Mouse (Mus musculus): ENCODE results near the gene Lrrc59. TPM values are rescaled to one million over a fixed set of nuclear protein-coding genes. Genes with fewer than 3 reads are reported as not detected.
A peak's percentile ranks its signal among the peaks of the same experiment; 100 is the strongest.

Gene Lrrc59
- 227 and 243 TPM in 2 replicates for polyA plus RNA-seq (2011; ENCODE audit: insufficient read length, low read depth, missing spikeins)

DNA sequence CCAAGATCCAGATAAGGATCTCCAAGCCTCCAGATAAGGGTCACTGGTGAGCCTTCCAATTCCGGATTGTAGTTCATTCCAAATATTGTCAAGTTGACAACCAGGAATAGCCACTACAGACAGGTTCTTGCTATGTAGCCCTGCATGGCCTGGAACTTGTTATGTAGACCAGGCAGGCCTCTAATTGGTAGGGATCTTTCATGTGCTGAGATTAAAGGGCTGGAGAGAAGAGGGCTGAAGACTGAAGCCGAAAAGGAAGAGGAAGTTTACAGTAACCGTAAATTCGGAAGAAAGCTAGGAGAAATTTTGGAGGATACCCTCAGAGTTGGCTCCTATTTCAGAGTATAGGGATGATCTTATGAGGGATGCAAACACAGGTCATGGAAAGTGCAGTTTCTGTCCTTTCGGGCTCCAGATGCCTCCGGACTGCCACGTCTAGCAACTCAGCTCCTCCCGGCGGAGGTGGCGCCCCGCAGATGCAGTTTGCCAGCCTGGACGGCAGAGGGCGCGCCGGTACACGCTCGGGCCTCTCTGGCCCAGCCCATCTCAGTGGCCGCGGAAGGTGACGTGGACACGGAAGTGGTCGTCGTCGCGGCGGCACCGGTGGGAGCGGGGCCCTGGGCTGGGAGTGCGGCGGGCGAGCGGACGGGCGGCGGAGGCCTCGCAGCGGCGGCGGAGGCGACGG is at the start of gene Lrrc59:
Lrrc59 (plus strand) TSS at position 569 of the 685 bp plus-strand sequence.
- Histone ChIP-seq H3K4me3 (ENCODE audit: insufficient read depth, low read length) (peak within 1 kb of the TSS; percentile 90), H3K27ac (ENCODE audit: insufficient read depth, low read length) (peak within 1 kb of the TSS; percentile 64), H3K4me1 (ENCODE audit: control insufficient read depth, insufficient read depth, low read length) (no peaks in the 10 kb centered on the region; the same call in 1 of the 2 replicates)
- TF ChIP-seq CTCF (IDR thresholded peaks at IDR 0.05; ENCODE audit: borderline replicate concordance, insufficient read depth, low read length), result peak; percentile 97
- TF ChIP-seq POLR2A (IDR thresholded peaks at IDR 0.05; ENCODE audit: low read depth, low read length), result peak; percentile 53

DNA sequence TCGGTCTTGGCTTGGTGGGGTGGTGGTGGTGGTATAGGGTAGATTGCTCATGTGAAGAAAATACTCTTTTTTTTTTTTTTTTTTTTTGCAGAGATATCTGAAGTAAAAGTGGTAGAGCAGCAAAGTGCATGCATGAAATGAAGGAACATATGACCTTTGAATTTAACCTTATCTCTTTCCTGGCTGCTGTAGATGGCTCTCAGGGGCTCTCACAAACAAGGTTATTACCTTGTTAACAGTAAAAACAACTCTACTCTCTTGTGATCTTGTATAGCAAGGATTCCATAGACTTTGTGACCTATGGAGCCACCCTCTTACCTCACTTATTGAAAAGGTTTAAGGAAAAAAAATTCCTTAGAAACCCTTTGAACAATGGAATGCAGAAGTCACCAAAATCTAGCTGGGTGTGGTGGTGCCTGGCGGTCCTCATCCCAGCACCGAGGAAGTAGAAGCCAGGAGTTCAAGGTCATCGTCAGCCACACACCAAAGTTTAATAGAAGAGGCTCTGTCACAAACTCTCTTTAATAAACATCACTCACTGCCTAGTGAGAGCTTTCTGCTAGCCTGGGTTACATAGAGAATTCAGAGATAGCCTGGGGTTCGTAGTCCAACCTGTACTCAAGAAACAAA is 49.3 kb upstream of the Lrrc59 start:
- Histone ChIP-seq H3K4me3 (ENCODE audit: insufficient read depth, low read length) (no peak overlapping the region), H3K27ac (ENCODE audit: insufficient read depth, low read length) (no peak overlapping the region), H3K4me1 (ENCODE audit: control insufficient read depth, insufficient read depth, low read length) (no peaks in the 10 kb centered on the region)
- no peak for TF ChIP-seq CTCF (IDR thresholded peaks at IDR 0.05; ENCODE audit: borderline replicate concordance, insufficient read depth, low read length)
- TF ChIP-seq POLR2A (IDR thresholded peaks at IDR 0.05; ENCODE audit: low read depth, low read length), result no peak

GRCm38 (mm10) chr11:94585091-94585490 is 44.5 kb upstream of the Lrrc59 start:
- no peaks in the 10 kb centered on the region for H3K4me1 ChIP-seq (ENCODE audit: control insufficient read depth, insufficient read depth, low read length)
- TF ChIP-seq CTCF (IDR thresholded peaks at IDR 0.05; ENCODE audit: borderline replicate concordance, insufficient read depth, low read length) (no peak), POLR2A (IDR thresholded peaks at IDR 0.05; ENCODE audit: low read depth, low read length) (no peak)
- H3K27ac ChIP-seq (ENCODE audit: insufficient read depth, low read length), result no peak overlapping the region
- H3K4me3 ChIP-seq (ENCODE audit: insufficient read depth, low read length), result no peak overlapping the region

DNA sequence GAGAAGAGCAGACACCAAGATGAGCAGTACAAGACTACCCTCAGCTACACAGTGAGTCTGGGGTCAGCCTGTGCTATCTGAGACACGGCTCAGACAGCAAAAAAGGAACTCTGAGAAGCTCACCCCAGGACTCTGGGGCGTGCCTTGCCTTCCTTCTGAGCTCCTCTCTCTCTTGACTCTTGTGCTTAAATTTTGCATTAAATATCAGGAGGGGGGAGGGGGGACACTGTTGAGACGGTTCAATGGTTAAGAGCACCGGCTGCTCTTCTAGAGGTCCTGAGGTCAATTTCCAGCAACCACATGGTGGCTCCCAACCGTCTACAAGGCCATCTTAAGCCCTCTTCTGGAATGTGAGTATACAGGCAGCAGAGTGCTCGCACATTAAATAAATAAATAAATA is 42.1 kb upstream of the Lrrc59 start:
- no peaks in the 10 kb centered on the region for H3K4me1 ChIP-seq (ENCODE audit: control insufficient read depth, insufficient read depth, low read length)
- TF ChIP-seq POLR2A (IDR thresholded peaks at IDR 0.05; ENCODE audit: low read depth, low read length) (no peak), CTCF (IDR thresholded peaks at IDR 0.05; ENCODE audit: borderline replicate concordance, insufficient read depth, low read length) (no peak)

GRCm38 (mm10) chr11:94596311-94596852 is 33.2 kb upstream of the Lrrc59 start:
- Histone ChIP-seq H3K4me1 (ENCODE audit: control insufficient read depth, insufficient read depth, low read length) (no peaks in the 10 kb centered on the region), H3K4me3 (ENCODE audit: insufficient read depth, low read length) (no peak overlapping the region), H3K27ac (ENCODE audit: insufficient read depth, low read length) (no peak overlapping the region)
- no peak for TF ChIP-seq POLR2A (IDR thresholded peaks at IDR 0.05; ENCODE audit: low read depth, low read length)

More for the DNA sequence above, 42.1 kb upstream of the Lrrc59 start:
- Histone ChIP-seq H3K4me3 (ENCODE audit: insufficient read depth, low read length) (no peak overlapping the region), H3K27ac (ENCODE audit: insufficient read depth, low read length) (no peak overlapping the region)

GRCm38 (mm10) chr11:94597319-94597718 is 32.2 kb upstream of the Lrrc59 start:
- no peak for TF ChIP-seq CTCF (IDR thresholded peaks at IDR 0.05; ENCODE audit: borderline replicate concordance, insufficient read depth, low read length)
- no peak for TF ChIP-seq POLR2A (IDR thresholded peaks at IDR 0.05; ENCODE audit: low read depth, low read length)
- Histone ChIP-seq H3K27ac (ENCODE audit: insufficient read depth, low read length) (no peak overlapping the region), H3K4me1 (ENCODE audit: control insufficient read depth, insufficient read depth, low read length) (peaks cover 3% of the 10 kb centered on the region; the same call in 1 of the 2 replicates), H3K4me3 (ENCODE audit: insufficient read depth, low read length) (no peak overlapping the region)

- Histone ChIP-seq H3K4me3 (ENCODE audit: insufficient read depth, low read length) (no peak overlapping the region), H3K27ac (ENCODE audit: insufficient read depth, low read length) (no peak overlapping the region), H3K4me1 (ENCODE audit: control insufficient read depth, insufficient read depth, low read length) (peaks cover 3% of the 10 kb centered on the region; the same call in 1 of the 2 replicates)
- TF ChIP-seq CTCF (IDR thresholded peaks at IDR 0.05; ENCODE audit: borderline replicate concordance, insufficient read depth, low read length) (peak; percentile 12; the same call in 1 of the 2 replicates), POLR2A (IDR thresholded peaks at IDR 0.05; ENCODE audit: low read depth, low read length) (no peak)
Measured at GRCm38 (mm10) chr11:94598437-94599120, 31.0 kb upstream of the Lrrc59 start.

DNA sequence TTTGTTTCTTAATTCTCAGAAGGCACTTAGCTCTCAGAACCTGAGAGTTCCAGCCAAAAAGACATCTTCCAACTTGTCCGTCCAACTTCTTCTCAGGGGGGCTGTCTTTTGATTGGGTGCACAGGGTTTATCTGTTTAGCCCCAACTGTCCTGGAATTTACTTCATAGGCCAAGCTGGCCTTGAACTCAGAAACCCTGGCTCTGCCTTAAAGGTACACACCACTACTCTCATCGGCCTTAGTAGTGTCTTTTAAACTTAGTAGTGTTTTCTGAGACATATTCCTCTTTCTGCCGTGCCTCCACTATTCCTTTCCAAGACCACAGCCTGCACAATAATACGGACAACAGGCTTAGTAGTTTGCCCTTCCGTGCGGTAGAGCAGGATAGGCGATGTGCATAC is 29.1 kb upstream of the Lrrc59 start:
- H3K27ac ChIP-seq (ENCODE audit: insufficient read depth, low read length), result no peak overlapping the region
- TF ChIP-seq CTCF (IDR thresholded peaks at IDR 0.05; ENCODE audit: borderline replicate concordance, insufficient read depth, low read length), result no peak
- no peak for TF ChIP-seq POLR2A (IDR thresholded peaks at IDR 0.05; ENCODE audit: low read depth, low read length)
- H3K4me3 ChIP-seq (ENCODE audit: insufficient read depth, low read length), result no peak overlapping the region
- peaks cover 3% of the 10 kb centered on the region; the same call in 1 of the 2 replicates for H3K4me1 ChIP-seq (ENCODE audit: control insufficient read depth, insufficient read depth, low read length)

DNA sequence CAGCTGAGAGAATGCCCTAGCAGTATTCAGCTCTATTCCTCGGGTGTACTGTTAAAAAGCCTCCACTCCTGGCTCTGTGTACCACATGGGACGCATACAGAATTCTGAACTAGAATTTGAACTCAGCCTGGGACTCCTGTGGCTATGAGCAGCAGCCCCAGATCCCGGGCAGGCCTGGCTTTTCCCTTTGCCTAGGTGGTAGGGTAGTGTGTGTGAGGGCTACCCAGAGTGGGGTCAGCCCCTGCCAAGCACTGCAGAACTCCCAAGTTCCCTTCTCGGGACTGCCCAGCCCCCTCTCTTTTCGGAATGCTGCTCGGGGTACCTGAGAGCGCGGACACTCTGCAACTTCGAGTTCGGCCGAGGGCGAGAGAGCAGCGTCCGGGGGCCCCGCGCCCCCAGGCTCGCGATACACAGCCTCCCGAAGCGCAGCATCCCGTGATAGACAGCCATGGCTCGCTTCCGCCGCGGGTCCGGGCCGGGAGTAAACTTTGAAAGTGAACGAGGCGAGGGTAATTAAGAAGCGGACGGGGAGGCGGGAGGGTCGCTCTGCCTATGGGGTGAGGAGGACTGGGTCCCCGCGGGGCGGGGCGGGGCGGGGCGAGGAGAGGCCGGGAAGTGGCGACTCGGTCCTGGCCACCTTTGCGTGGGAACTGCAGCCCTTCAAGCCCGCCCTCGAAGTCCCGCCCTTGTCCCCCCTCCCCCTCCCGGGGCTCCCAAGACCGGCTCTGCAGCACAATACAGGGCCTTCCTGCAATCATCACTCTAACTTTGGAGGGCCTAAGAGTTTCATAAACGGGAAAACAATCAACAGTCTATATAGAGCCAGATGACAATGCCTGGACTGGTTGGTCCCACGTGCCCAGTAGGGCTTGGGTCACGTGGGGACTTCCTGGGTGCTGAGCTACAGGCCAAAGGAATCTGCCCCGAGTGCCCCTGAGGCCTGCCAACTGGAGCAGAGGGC is 28.0 kb upstream of the Lrrc59 start, which contains the start of gene Acsf2:
Acsf2 (minus strand) TSS at position 551 of the 961 bp plus-strand sequence.
- Histone ChIP-seq H3K4me1 (ENCODE audit: control insufficient read depth, insufficient read depth, low read length) (peaks cover 3% of the 10 kb centered on the region; the same call in 1 of the 2 replicates), H3K4me3 (ENCODE audit: insufficient read depth, low read length) (peak within 1 kb of the TSS; percentile 80), H3K27ac (ENCODE audit: insufficient read depth, low read length) (no peak within 1 kb of the TSS)
- TF ChIP-seq CTCF (IDR thresholded peaks at IDR 0.05; ENCODE audit: borderline replicate concordance, insufficient read depth, low read length), result no peak
- TF ChIP-seq POLR2A (IDR thresholded peaks at IDR 0.05; ENCODE audit: low read depth, low read length), result peak; percentile 49; the same call in 1 of the 2 replicates
